ENCODE assay signal across 24 mouse cellular contexts in the genomic region with DNA sequence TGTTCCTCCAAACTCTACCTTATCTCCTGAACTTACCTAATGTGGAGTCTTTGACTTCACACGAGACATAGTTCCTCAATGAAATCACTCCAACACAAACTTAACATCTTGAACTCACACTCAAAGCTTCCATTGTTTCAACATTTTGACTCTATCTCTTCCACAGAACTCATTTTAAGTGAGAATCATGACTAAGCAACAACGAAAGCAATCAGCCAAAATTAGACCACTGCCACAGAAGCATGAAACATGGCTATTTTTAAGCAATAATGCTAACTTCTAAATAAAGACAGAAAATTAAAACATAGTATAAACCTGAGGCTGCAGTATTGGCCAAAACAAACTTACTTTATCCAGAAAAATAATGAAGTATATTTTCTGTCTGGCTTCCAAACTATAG.
DNase-seq lines count a peak whose midpoint lies in the region; ATAC-seq lines count a peak whose summit lies in the region.
"Had no signal": no experiment of that assay in that cellular context is flagged by ENCODE, and none has a peak within 500 bp of the region (broad histone marks: within the 10 kb centered on the region; RNA-seq: fewer than 3 reads in every experiment).

No protein-coding gene starts in this region.

- 85% methylated on average over 2 of the region's 2 CpGs for WGBS in forebrain, embryonic 15.5 days

- H3K9ac ChIP-seq in forebrain, embryonic 15.5 days (replicated peaks): no peak overlapping the region
- H3K9ac ChIP-seq: embryonic facial prominence, embryonic 13.5 days; embryonic facial prominence, embryonic 15.5 days; forebrain, embryonic 13.5 days had no signal

- no peak overlapping the region for H3K4me2 ChIP-seq in forebrain, embryonic 15.5 days (replicated peaks)
- H3K4me2 ChIP-seq: embryonic facial prominence, embryonic 13.5 days; embryonic facial prominence, embryonic 15.5 days; forebrain, embryonic 13.5 days had no signal

- no peak overlapping the region for H3K27ac ChIP-seq in forebrain, embryonic 15.5 days (replicated peaks)
- H3K27ac ChIP-seq: embryonic facial prominence, embryonic 13.5 days; embryonic facial prominence, embryonic 15.5 days; forebrain, embryonic 13.5 days had no signal

- no peaks in the 10 kb centered on the region for H3K27me3 ChIP-seq in forebrain, embryonic 15.5 days
- H3K27me3 ChIP-seq: CH12.LX; embryonic facial prominence, embryonic 13.5 days; embryonic facial prominence, embryonic 15.5 days; forebrain, embryonic 13.5 days had no signal

- H3K9me3 ChIP-seq in forebrain, embryonic 15.5 days: no peaks in the 10 kb centered on the region
- H3K9me3 ChIP-seq: embryonic facial prominence, embryonic 13.5 days; embryonic facial prominence, embryonic 15.5 days; forebrain, embryonic 13.5 days had no signal

- H3K36me3 ChIP-seq in forebrain, embryonic 15.5 days: no peaks in the 10 kb centered on the region
- H3K36me3 ChIP-seq: embryonic facial prominence, embryonic 13.5 days; embryonic facial prominence, embryonic 15.5 days; G1E had no signal

- H3K4me1 ChIP-seq in forebrain, embryonic 15.5 days: peaks cover 7% of the 10 kb centered on the region; the same call in 1 of the 2 replicates
- H3K4me1 ChIP-seq: embryonic facial prominence, embryonic 15.5 days had no signal

- H3K4me3 ChIP-seq in forebrain, embryonic 15.5 days: no peak overlapping the region
- H3K4me3 ChIP-seq: embryonic facial prominence, embryonic 13.5 days; embryonic facial prominence, embryonic 15.5 days; erythroblast, embryonic 14.5 days; forebrain, embryonic 13.5 days had no signal

- no peak for ATAC-seq in forebrain, embryonic 15.5 days (replicated peaks)
- ATAC-seq: CD4-positive, CD25-positive, alpha-beta regulatory T cell, adult 4 months; forebrain, embryonic 13.5 days; forebrain, embryonic 16.5 days had no signal

- DNase-seq in 416B (ENCODE audit: low read depth): peak; percentile 33
- DNase-seq in NIH3T3 (ENCODE audit: low read depth): peak; percentile 47
- peak; percentile 20 for DNase-seq in fibroblast of lung, adult 2 months (ENCODE audit: low read depth)
- no peak for DNase-seq in cerebellum, adult 11 months
- no peak for DNase-seq in lung, postnatal 10 days
- DNase-seq: adrenal gland, adult 2 months; adrenal gland, postnatal 10 days; adrenal gland, postnatal 25 days; B cell, adult 2 months; cerebellum, adult 18-20 months; cerebellum, adult 8-10 months; cerebellum, adult 9-11 months; cerebellum, postnatal 14 days; cerebellum, postnatal 36 days; embryo, embryonic 11 days had no signal

Comparison
In these comparisons a context has a peak if more than half of its experiments do, and no peak if none do; other contexts are left out.
1. DNase-seq: peak in 416B (single experiment), NIH3T3 (single experiment) and fibroblast of lung, adult 2 months (single experiment); none in cerebellum, adult 11 months (single experiment) and lung, postnatal 10 days (single experiment).